Mouse (Mus musculus) adrenal gland, adult 8-10 months (tissue): ENCODE measurements around the gene B3gnt9. TPM values are rescaled to one million over a fixed set of nuclear protein-coding genes. Genes with fewer than 3 reads are reported as not detected.

ENCODE experiments used
- DNase-seq: peaks from one replicate; pipeline ENCODE4 v3.0.0; 2022
- total RNA-seq, 4 experiments: library from RNA; stranded (reverse); gene quantifications; 2 replicates each; pipeline ENCODE4 v1.2.4; 2022

Gene B3gnt9
- total RNA-seq, 4 experiments from 2014 or later = 3.5 to 5.9 (median 4.6) TPM

GRCm38 (mm10) chr8:105281821-105282220 lies 26.9 kb upstream of the B3gnt9 start:
- no peak for DNase-seq

- no peak for DNase-seq
Observed at GRCm38 (mm10) chr8:105280567-105280966, 25.6 kb upstream of the B3gnt9 start.

GRCm38 (mm10) chr8:105278911-105279334 lies 24.0 kb upstream of the B3gnt9 start:
- DNase-seq = peak; percentile 86

- DNase-seq = no peak
Observed at GRCm38 (mm10) chr8:105276292-105277120, 21.6 kb upstream of the B3gnt9 start.

GRCm38 (mm10) chr8:105275840-105276239 lies 20.9 kb upstream of the B3gnt9 start, which contains the start of gene Nol3:
Gene Nol3, plus strand, starts transcription at chr8:105276140.
- DNase-seq = no peak

GRCm38 (mm10) chr8:105275387-105275786 lies 20.4 kb upstream of the B3gnt9 start:
- DNase-seq = no peak

GRCm38 (mm10) chr8:105270916-105271186 lies 15.9 kb upstream of the B3gnt9 start:
- no peak for DNase-seq

- DNase-seq = no peak
Observed at GRCm38 (mm10) chr8:105270101-105270915, 15.4 kb upstream of the B3gnt9 start.

GRCm38 (mm10) chr8:105269461-105269947 lies 14.6 kb upstream of the B3gnt9 start, which contains the start of gene Hsf4:
Gene Hsf4, plus strand, starts transcription at chr8:105269801.
- DNase-seq = no peak

GRCm38 (mm10) chr8:105269075-105269458 lies 14.1 kb upstream of the B3gnt9 start:
- DNase-seq = no peak

- DNase-seq = no peak
Observed at GRCm38 (mm10) chr8:105268342-105269074, 13.6 kb upstream of the B3gnt9 start.

- DNase-seq = no peak
Observed at GRCm38 (mm10) chr8:105266775-105267174, 11.8 kb upstream of the B3gnt9 start.

- no peak for DNase-seq
Observed at GRCm38 (mm10) chr8:105265128-105265527, 10.2 kb upstream of the B3gnt9 start.

- peak; percentile 63 for DNase-seq
Observed at GRCm38 (mm10) chr8:105264024-105264982, 9.3 kb upstream of the B3gnt9 start, which contains the start of the genes Tradd and Fbxl8. Gene Tradd, minus strand, starts transcription at chr8:105264609. Gene Fbxl8, plus strand, starts transcription at chr8:105264648.

GRCm38 (mm10) chr8:105263244-105263912 lies 8.4 kb upstream of the B3gnt9 start:
- no peak for DNase-seq

- DNase-seq = no peak
Observed at GRCm38 (mm10) chr8:105261326-105261980, 6.5 kb upstream of the B3gnt9 start.

GRCm38 (mm10) chr8:105260371-105261099 lies 5.6 kb upstream of the B3gnt9 start:
- no peak for DNase-seq

GRCm38 (mm10) chr8:105259721-105260320 lies 4.9 kb upstream of the B3gnt9 start:
- DNase-seq = no peak
